Mouse (Mus musculus) lung, postnatal 0 days (tissue): Measurements from ENCODE around the gene Prkce. TPM values are rescaled to one million over a fixed set of nuclear protein-coding genes. Genes with fewer than 3 reads are reported as not detected.

Experiments used
- ATAC-seq: fragments of 200-750 bp; cut with Nextera tagmentation; 2 replicates; pipeline ENCODE4 v1.8.0; 2017; ENCODE audit warnings: moderate library complexity
- DNase-seq: peaks from one replicate; pipeline ENCODE4 v3.0.0-alpha.2; 2016; ENCODE audit warnings: low spot score
- H3K27ac ChIP-seq: fragments of 300-500 bp; sonication (generic); 2 replicates; pipeline ENCODE4 v1.5.1; 2014; ENCODE audit warnings: antibody characterized with exemption, mild to moderate bottlenecking, low read length, mixed read lengths
- H3K27me3 ChIP-seq: fragments of 300-500 bp; sonication (generic); replicated peaks from 2 replicates; pipeline ENCODE4 v1.6.1; 2014; ENCODE audit warnings: low read length, mixed read lengths; ENCODE audit not compliant: insufficient read depth
- H3K36me3 ChIP-seq: fragments of 300-500 bp; sonication (generic); 2 replicates; pipeline ENCODE4 v1.6.1; 2014; ENCODE audit warnings: low read length, mixed read lengths; ENCODE audit not compliant: insufficient read depth
- H3K4me1 ChIP-seq: fragments of 300-500 bp; sonication (generic); 2 replicates; pipeline ENCODE4 v1.6.1; 2014; ENCODE audit warnings: antibody characterized with exemption, low read depth, low read length, mixed read lengths; ENCODE audit not compliant: insufficient read depth
- H3K4me2 ChIP-seq: fragments of 300-500 bp; sonication (generic); replicated peaks from 2 replicates; pipeline ENCODE4 v1.6.1; 2014; ENCODE audit warnings: low read depth, mild to moderate bottlenecking, low read length, moderate library complexity, mixed read lengths
- H3K4me3 ChIP-seq: fragments of 300-500 bp; sonication (generic); 2 replicates; pipeline ENCODE4 v1.5.1; 2014; ENCODE audit warnings: low read depth, low read length
- H3K9ac ChIP-seq: fragments of 300-500 bp; sonication (generic); replicated peaks from 2 replicates; pipeline ENCODE4 v1.6.1; 2014; ENCODE audit warnings: low read depth, mild to moderate bottlenecking
- H3K9me3 ChIP-seq: fragments of 300-500 bp; sonication (generic); 2 replicates; pipeline ENCODE4 v1.6.1; 2016; ENCODE audit warnings: low read length, mixed read lengths
- CTCF ChIP-seq: IDR thresholded peaks from 2 replicates; pipeline ENCODE4 v1.5.1; 2016; ENCODE audit warnings: antibody characterized with exemption, mild to moderate bottlenecking
- EP300 ChIP-seq: IDR thresholded peaks from 2 replicates; pipeline ENCODE4 v1.6.1; 2016; ENCODE audit warnings: antibody characterized with exemption, mild to moderate bottlenecking, control low read depth
- WGBS: fragments of 180-500 bp; shearing (Covaris S2); extraction: QIAGEN DNeasy Blood & Tissue Kit; methylation state at CpG from one replicate; pipeline ENCODE4 v1.1.7; 2014; 5-methylcytosine and 5-hydroxymethylcytosine counted together
- polyA plus RNA-seq: library from polyadenylated mRNA; unstranded; fragments of >200 nt; fragmentation: Nextera tagmentation; extraction: Ambion mirVana; gene quantifications from 2 replicates; pipeline ENCODE4 v1.2.1, GENCODE M21; 2015

The Prkce gene
- 10.6 and 10.9 TPM in 2 replicates for polyA plus RNA-seq

- TF ChIP-seq EP300: no peak
- TF ChIP-seq CTCF: peak; percentile 61
- Histone ChIP-seq H3K9ac (peak within 1 kb of the TSS; percentile 90), H3K4me2 (peak within 1 kb of the TSS; percentile 92), H3K4me1 (peaks cover 9% of the 10 kb centered on the region; the same call in 1 of the 2 replicates), H3K27me3 (no peaks in the 10 kb centered on the region), H3K36me3 (no peaks in the 10 kb centered on the region), H3K4me3 (peak within 1 kb of the TSS; percentile 90), H3K9me3 (no peaks in the 10 kb centered on the region), H3K27ac (peak within 1 kb of the TSS; percentile 96)
- DNase-seq (peak; percentile 94), ATAC-seq (peak; percentile 72)
- under 1% methylated on average over 74 of the region's 115 CpGs for WGBS
These were observed at the start of gene Prkce for GRCm38 (mm10) chr17:86167320-86168230. Gene Prkce (plus strand): TSS chr17:86167785.

- Histone ChIP-seq H3K36me3 (0 out of 2 replicates have a peak, but pooled peaks cover 9% of the 10 kb centered on the region), H3K4me1 (no peaks in the 10 kb centered on the region), H3K4me3 (no peak overlapping the region), H3K27ac (no peak overlapping the region), H3K27me3 (no peaks in the 10 kb centered on the region), H3K9ac (no peak overlapping the region), H3K4me2 (no peak overlapping the region), H3K9me3 (no peaks in the 10 kb centered on the region)
- 90% methylated on average over 3 of the region's 3 CpGs for WGBS
- TF ChIP-seq EP300 (no peak), CTCF (no peak)
- ATAC-seq (no peak), DNase-seq (no peak)
These were observed 44.4 kb upstream of the Prkce start for GRCm38 (mm10) chr17:86123146-86123545.

- DNase-seq: no peak
- H3K27me3 ChIP-seq: no peaks in the 10 kb centered on the region
- H3K4me1 ChIP-seq: no peaks in the 10 kb centered on the region
- no peak overlapping the region for H3K4me2 ChIP-seq
- TF ChIP-seq EP300 (no peak), CTCF (no peak)
- 0 out of 2 replicates have a peak, but pooled peaks cover 20% of the 10 kb centered on the region for H3K36me3 ChIP-seq
- no peak overlapping the region for H3K4me3 ChIP-seq
- WGBS: 80% methylated on average over 5 of the region's 5 CpGs
- H3K9ac ChIP-seq: no peak overlapping the region
- no peak for ATAC-seq
- no peak overlapping the region for H3K27ac ChIP-seq
- H3K9me3 ChIP-seq: no peaks in the 10 kb centered on the region
These were observed 41.7 kb upstream of the Prkce start for GRCm38 (mm10) chr17:86125908-86126307.

- WGBS: 92% methylated on average over 5 of the region's 5 CpGs
These were observed 39.4 kb upstream of the Prkce start for GRCm38 (mm10) chr17:86128198-86128597.

GRCm38 (mm10) chr17:86132534-86132933 lies 35.1 kb upstream of the Prkce start:
- Histone ChIP-seq H3K27ac (no peak overlapping the region), H3K4me3 (no peak overlapping the region), H3K27me3 (no peaks in the 10 kb centered on the region), H3K4me1 (no peaks in the 10 kb centered on the region), H3K9ac (no peak overlapping the region), H3K9me3 (no peaks in the 10 kb centered on the region), H3K4me2 (no peak overlapping the region), H3K36me3 (0 out of 2 replicates have a peak, but pooled peaks cover 15% of the 10 kb centered on the region)
- TF ChIP-seq EP300: no peak
- TF ChIP-seq CTCF: peak; percentile 54
- 69% methylated on average over 5 of the region's 5 CpGs for WGBS
- DNase-seq (peak; percentile 51), ATAC-seq (no peak)

More at GRCm38 (mm10) chr17:86128198-86128597, 39.4 kb upstream of the Prkce start:
- H3K4me3 ChIP-seq: no peak overlapping the region
- ATAC-seq (no peak), DNase-seq (no peak)
- no peaks in the 10 kb centered on the region for H3K9me3 ChIP-seq
- no peak overlapping the region for H3K9ac ChIP-seq
- H3K36me3 ChIP-seq: 0 out of 2 replicates have a peak, but pooled peaks cover 18% of the 10 kb centered on the region
- TF ChIP-seq EP300 (no peak), CTCF (no peak)
- H3K4me1 ChIP-seq: no peaks in the 10 kb centered on the region
- no peak overlapping the region for H3K4me2 ChIP-seq
- H3K27me3 ChIP-seq: no peaks in the 10 kb centered on the region
- no peak overlapping the region for H3K27ac ChIP-seq

GRCm38 (mm10) chr17:86134461-86134860 lies 33.1 kb upstream of the Prkce start:
- no peak overlapping the region for H3K9ac ChIP-seq
- H3K9me3 ChIP-seq: no peaks in the 10 kb centered on the region
- no peak for TF ChIP-seq CTCF
- no peak for TF ChIP-seq EP300
- no peak for DNase-seq
- WGBS: 74% methylated on average over 6 of the region's 6 CpGs
- no peak overlapping the region for H3K4me2 ChIP-seq
- H3K4me1 ChIP-seq: no peaks in the 10 kb centered on the region
- H3K27me3 ChIP-seq: no peaks in the 10 kb centered on the region
- no peak for ATAC-seq
- no peak overlapping the region for H3K27ac ChIP-seq
- 0 out of 2 replicates have a peak, but pooled peaks cover 7% of the 10 kb centered on the region for H3K36me3 ChIP-seq
- no peak overlapping the region for H3K4me3 ChIP-seq
